ENCODE assay signal across 8 mouse cellular contexts in the genomic region with DNA sequence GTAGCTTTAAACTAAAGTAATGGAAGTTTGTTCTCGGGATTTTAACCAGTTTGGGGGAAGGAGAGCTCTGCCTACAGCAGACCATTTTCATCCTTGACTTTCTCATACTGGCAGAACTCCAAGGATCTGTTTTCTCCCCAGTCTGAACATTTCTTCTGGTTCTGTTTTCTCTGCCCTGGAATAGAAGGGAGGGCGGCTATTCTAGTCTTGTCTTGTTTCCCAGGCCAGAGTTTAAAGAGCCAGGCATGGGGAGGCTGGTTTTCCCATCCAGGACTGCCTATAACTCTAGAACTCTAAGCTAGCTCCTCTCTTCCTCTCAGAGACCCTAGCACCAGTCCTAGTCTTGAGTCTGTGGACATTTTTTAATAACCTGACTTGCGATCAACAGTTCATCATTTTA. TPM values are rescaled to one million over a fixed set of nuclear protein-coding genes. Genes with fewer than 3 reads are reported as not detected.
DNase-seq lines count a peak whose midpoint lies in the region; ATAC-seq lines count a peak whose summit lies in the region.

No protein-coding gene starts in this region.

- 32% methylated on average over 3 of the region's 3 CpGs for WGBS in limb, embryonic 12.5 days
- 32% methylated on average over 3 of the region's 3 CpGs for WGBS in limb, embryonic 10.5 days
- WGBS in intestine, embryonic 16.5 days: 29% methylated on average over 3 of the region's 3 CpGs
- 25% methylated on average over 3 of the region's 3 CpGs for WGBS in stomach, embryonic 14.5 days

- no peaks in the 10 kb centered on the region for H3K36me3 ChIP-seq in limb, embryonic 12.5 days
- no peaks in the 10 kb centered on the region for H3K36me3 ChIP-seq in limb, embryonic 10.5 days
- H3K36me3 ChIP-seq in intestine, embryonic 16.5 days (ENCODE audit: control insufficient read depth, insufficient read depth, low read length): 0 out of 2 replicates have a peak, but pooled peaks cover 2% of the 10 kb centered on the region
- H3K36me3 ChIP-seq in stomach, embryonic 14.5 days (ENCODE audit: control insufficient read depth, insufficient read depth, low read length): peaks cover 13% of the 10 kb centered on the region

- peak overlapping the region; percentile 58; the same call in 1 of the 2 replicates for H3K4me2 ChIP-seq in limb, embryonic 12.5 days
- no peak overlapping the region for H3K4me2 ChIP-seq in intestine, embryonic 16.5 days (ENCODE audit: low read depth, low read length)
- H3K4me2 ChIP-seq in stomach, embryonic 14.5 days (replicated peaks; ENCODE audit: low read depth, low read length): peak overlapping the region; percentile 20

- ATAC-seq in limb, embryonic 12.5 days (ENCODE audit: insufficient number of reproducible peaks, insufficient read depth, low FRiP score, low TSS enrichment, low read depth): no peak
- no peak for ATAC-seq in intestine, embryonic 16.5 days
- no peak for ATAC-seq in stomach, embryonic 14.5 days (ENCODE audit: insufficient number of reproducible peaks, insufficient read depth, low FRiP score, low read depth)

- peaks cover 53% of the 10 kb centered on the region for H3K27me3 ChIP-seq in limb, embryonic 12.5 days
- peaks cover 81% of the 10 kb centered on the region for H3K27me3 ChIP-seq in limb, embryonic 10.5 days (ENCODE audit: low read depth, poor library complexity, severe bottlenecking)
- H3K27me3 ChIP-seq in intestine, embryonic 16.5 days (replicated peaks; ENCODE audit: control insufficient read depth, insufficient read depth, low read length): peaks cover 8% of the 10 kb centered on the region
- peaks cover 13% of the 10 kb centered on the region for H3K27me3 ChIP-seq in stomach, embryonic 14.5 days (ENCODE audit: control insufficient read depth, insufficient read depth, low read length)

- DNase-seq in heart, adult 11 months: peak; percentile 95
- no peak for DNase-seq in heart, adult 9 months (ENCODE audit: low spot score in 2 of 2)
- no peak for DNase-seq in limb, embryonic 10.5 days (ENCODE audit: low spot score)
- DNase-seq in left cerebral cortex, postnatal 36 days (ENCODE audit: low spot score in 2 of 2): no peak
- DNase-seq in cerebellum, adult 11-12 months: no peak

- H3K4me1 ChIP-seq in limb, embryonic 12.5 days (replicated peaks): peaks cover 28% of the 10 kb centered on the region
- peaks cover 18% of the 10 kb centered on the region for H3K4me1 ChIP-seq in limb, embryonic 10.5 days
- H3K4me1 ChIP-seq in intestine, embryonic 16.5 days (ENCODE audit: control insufficient read depth, insufficient read depth, low read length): peaks cover 36% of the 10 kb centered on the region
- peaks cover 37% of the 10 kb centered on the region for H3K4me1 ChIP-seq in stomach, embryonic 14.5 days (ENCODE audit: control insufficient read depth, insufficient read depth, low read length)

- no peak overlapping the region for H3K27ac ChIP-seq in limb, embryonic 12.5 days
- H3K27ac ChIP-seq in limb, embryonic 10.5 days: no peak overlapping the region
- peak overlapping the region; percentile 46 for H3K27ac ChIP-seq in intestine, embryonic 16.5 days (ENCODE audit: low read length)
- H3K27ac ChIP-seq in stomach, embryonic 14.5 days (ENCODE audit: low read length): peak overlapping the region; percentile 44; the same call in 1 of the 2 replicates

- no peaks in the 10 kb centered on the region for H3K9me3 ChIP-seq in limb, embryonic 12.5 days
- H3K9me3 ChIP-seq in limb, embryonic 10.5 days (replicated peaks): no peaks in the 10 kb centered on the region
- no peaks in the 10 kb centered on the region for H3K9me3 ChIP-seq in intestine, embryonic 16.5 days (ENCODE audit: control insufficient read depth, low read length)
- H3K9me3 ChIP-seq in stomach, embryonic 14.5 days (ENCODE audit: control insufficient read depth, low read depth, low read length): no peaks in the 10 kb centered on the region

- intact Hi-C loops in left cerebral cortex, postnatal 36 days (cut with DNase I): loop anchor here (5.0 kb wide), 1 partner anchor 198 kb away; a partner anchor contains a TSS

- H3K9ac ChIP-seq in limb, embryonic 12.5 days (replicated peaks): no peak overlapping the region
- no peak overlapping the region for H3K9ac ChIP-seq in intestine, embryonic 16.5 days (ENCODE audit: low read depth, low read length)
- H3K9ac ChIP-seq in stomach, embryonic 14.5 days (replicated peaks; ENCODE audit: low read depth, low read length): no peak overlapping the region

- no peak overlapping the region for H3K4me3 ChIP-seq in limb, embryonic 12.5 days (replicated peaks)
- H3K4me3 ChIP-seq in limb, embryonic 10.5 days: no peak overlapping the region
- no peak overlapping the region for H3K4me3 ChIP-seq in intestine, embryonic 16.5 days (ENCODE audit: low read length)
- H3K4me3 ChIP-seq in stomach, embryonic 14.5 days (ENCODE audit: low read depth, low read length): no peak overlapping the region

RNA-seq across cellular contexts. Expression of a gene that starts 10.9 kb away (rescaled TPM):
- polyA plus RNA-seq in limb, embryonic 12.5 days (2016; fragmentation: Nextera tagmentation; extraction: Ambion mirVana): 38.4 and 48.2 TPM in 2 replicates
- 21.9 and 24.6 TPM in 2 replicates for polyA plus RNA-seq in limb, embryonic 10.5 days (2016; fragmentation: Nextera tagmentation; extraction: Ambion mirVana)
- 214 and 221 TPM in 2 replicates for polyA plus RNA-seq in intestine, embryonic 16.5 days (2015; fragmentation: Nextera tagmentation; extraction: Ambion mirVana)
- 136 and 158 TPM in 2 replicates for polyA plus RNA-seq in stomach, embryonic 14.5 days (2014; fragmentation: Nextera tagmentation; extraction: Ambion mirVana)
- total RNA-seq in left cerebral cortex, postnatal 36 days (2021): 10 to 100 TPM; 17.4 to 20.4 TPM

RNA-seq across cellular contexts. Expression of a gene that starts 20.5 kb away (rescaled TPM):
- polyA plus RNA-seq in limb, embryonic 12.5 days (2016; fragmentation: Nextera tagmentation; extraction: Ambion mirVana): 40.5 and 40.8 TPM in 2 replicates
- 20.7 and 30.2 TPM in 2 replicates for polyA plus RNA-seq in limb, embryonic 10.5 days (2016; fragmentation: Nextera tagmentation; extraction: Ambion mirVana)
- polyA plus RNA-seq in intestine, embryonic 16.5 days (2015; fragmentation: Nextera tagmentation; extraction: Ambion mirVana): 48.9 and 53.2 TPM in 2 replicates
- polyA plus RNA-seq in stomach, embryonic 14.5 days (2014; fragmentation: Nextera tagmentation; extraction: Ambion mirVana): 43.5 and 44.8 TPM in 2 replicates
- total RNA-seq in left cerebral cortex, postnatal 36 days (2021): 10 to 100 TPM; 29.6 to 44.7 TPM

RNA-seq across cellular contexts. Expression of a gene that starts 49.4 kb away (rescaled TPM):
- 26.9 and 29.4 TPM in 2 replicates for polyA plus RNA-seq in limb, embryonic 12.5 days (2016; fragmentation: Nextera tagmentation; extraction: Ambion mirVana)
- 28.1 and 30.2 TPM in 2 replicates for polyA plus RNA-seq in limb, embryonic 10.5 days (2016; fragmentation: Nextera tagmentation; extraction: Ambion mirVana)
- polyA plus RNA-seq in intestine, embryonic 16.5 days (2015; fragmentation: Nextera tagmentation; extraction: Ambion mirVana): 38.8 and 43.3 TPM in 2 replicates
- polyA plus RNA-seq in stomach, embryonic 14.5 days (2014; fragmentation: Nextera tagmentation; extraction: Ambion mirVana): 38.4 and 42.0 TPM in 2 replicates
- 100 to 1,000 TPM; 439 to 446 TPM for total RNA-seq in left cerebral cortex, postnatal 36 days (2021)

Comparison
In these comparisons a context has a peak if more than half of its experiments do, and no peak if none do; other contexts are left out.
1. H3K27ac ChIP-seq: peak in intestine, embryonic 16.5 days (single experiment) and stomach, embryonic 14.5 days (single experiment); none in limb, embryonic 12.5 days (single experiment) and limb, embryonic 10.5 days (single experiment).